Mouse (Mus musculus) forebrain, embryonic 10.5 days (tissue): ENCODE measurements around the gene Gpc4. TPM values are rescaled to one million over a fixed set of nuclear protein-coding genes. Genes with fewer than 3 reads are reported as not detected.

Source experiments
- DNase-seq: peaks from one replicate; pipeline ENCODE4 v3.0.0-alpha.2; 2017; ENCODE audit warnings: low spot score; ENCODE audit errors: extremely low spot score
- H3K27ac ChIP-seq: fragments of 300-500 bp; sonication (generic); 2 replicates; pipeline ENCODE4 v1.5.1; 2016; ENCODE audit warnings: mild to moderate bottlenecking
- H3K27me3 ChIP-seq: fragments of 300-500 bp; sonication (generic); 2 replicates; pipeline ENCODE4 v1.6.1; 2016; ENCODE audit warnings: mild to moderate bottlenecking; ENCODE audit not compliant: poor library complexity, severe bottlenecking
- H3K36me3 ChIP-seq: fragments of 300-500 bp; sonication (generic); replicated peaks from 2 replicates; pipeline ENCODE4 v1.6.1; 2016; ENCODE audit warnings: mild to moderate bottlenecking, moderate library complexity
- H3K4me1 ChIP-seq: fragments of 300-500 bp; sonication (generic); 2 replicates; pipeline ENCODE4 v1.6.1; 2016
- H3K4me3 ChIP-seq: fragments of 300-500 bp; sonication (generic); 2 replicates; pipeline ENCODE4 v1.5.1; 2016; ENCODE audit warnings: mild to moderate bottlenecking, moderate library complexity
- H3K9me3 ChIP-seq: fragments of 300-500 bp; sonication (generic); 2 replicates; pipeline ENCODE4 v1.6.1; 2016; ENCODE audit warnings: mild to moderate bottlenecking, moderate library complexity
- WGBS: fragments of 180-500 bp; shearing (Covaris S2); methylation state at CpG from one replicate; pipeline ENCODE4 v1.1.7; 2016; 5-methylcytosine and 5-hydroxymethylcytosine counted together
- polyA plus RNA-seq: library from polyadenylated mRNA; unstranded; fragments of >200 nt; fragmentation: Nextera tagmentation; extraction: Ambion mirVana; gene quantifications from 2 replicates; pipeline ENCODE4 v1.2.1, GENCODE M21; 2016

Gene Gpc4
- polyA plus RNA-seq, 1 experiment from 2014 or later, result 74.0 TPM

DNA sequence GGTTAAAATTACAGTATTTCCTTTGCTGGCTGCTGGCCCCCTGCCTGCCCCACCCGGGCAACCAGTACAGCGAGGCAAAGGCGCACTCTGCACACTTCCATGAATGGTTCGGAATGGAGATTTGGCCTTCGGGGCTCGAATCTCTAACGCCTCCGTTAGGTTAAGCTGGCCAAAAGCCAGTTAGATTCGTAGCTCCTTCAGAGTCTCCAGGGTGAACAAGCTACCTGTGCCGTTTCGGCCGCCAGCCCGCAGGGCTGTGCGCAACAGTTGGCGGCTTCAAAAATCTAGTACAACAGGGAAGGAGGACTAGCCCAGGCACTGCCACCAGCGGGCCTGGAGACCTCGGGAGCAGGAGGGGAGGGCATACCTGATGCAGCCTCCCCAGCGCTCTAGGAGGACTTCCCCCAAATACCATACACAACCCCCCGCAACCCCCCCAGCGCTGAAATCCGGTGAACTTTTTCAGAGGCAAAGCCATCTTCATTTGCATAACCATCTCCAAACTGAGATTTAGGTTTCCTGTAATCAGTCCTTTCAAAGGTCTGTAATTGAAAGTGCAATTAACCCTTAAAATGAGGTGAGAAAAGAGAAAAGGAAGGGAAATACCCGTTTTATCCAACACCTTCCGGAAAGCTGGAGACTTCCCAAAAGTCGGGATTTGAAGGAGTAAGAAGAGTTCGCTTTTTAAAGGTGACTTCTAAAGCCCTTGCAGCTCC lies 1.5 kb downstream of the Gpc4 start:
- Histone ChIP-seq H3K4me3 (peak overlapping the region; percentile 70), H3K36me3 (peaks cover 26% of the 10 kb centered on the region), H3K27ac (peak overlapping the region; percentile 93), H3K4me1 (peaks cover 44% of the 10 kb centered on the region), H3K27me3 (peaks cover 49% of the 10 kb centered on the region), H3K9me3 (no peaks in the 10 kb centered on the region)
- 16% methylated on average over 25 of the region's 25 CpGs for WGBS
- DNase-seq, result no peak

DNA sequence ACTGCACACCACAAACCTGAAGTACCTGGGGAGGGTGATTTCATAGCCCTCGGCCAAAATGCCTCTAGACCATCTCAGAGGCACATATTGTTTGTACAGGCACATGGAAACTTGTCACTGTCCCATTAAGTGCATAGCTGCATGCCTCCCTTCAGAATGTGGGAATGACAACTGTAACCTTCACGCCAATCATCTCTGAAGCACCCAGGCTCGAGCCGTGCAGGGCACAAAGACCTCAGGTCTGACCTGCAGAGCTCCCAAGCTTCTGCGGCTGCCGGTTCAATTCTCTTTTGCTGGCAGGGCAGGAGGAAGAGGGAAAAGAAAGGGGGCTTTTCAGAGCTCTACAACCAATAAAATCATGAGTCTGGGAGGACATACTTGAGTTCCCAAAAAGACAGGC lies 2.3 kb downstream of the Gpc4 start:
- Histone ChIP-seq H3K27me3 (peaks cover 49% of the 10 kb centered on the region), H3K36me3 (peaks cover 26% of the 10 kb centered on the region), H3K4me1 (peaks cover 40% of the 10 kb centered on the region), H3K4me3 (peak overlapping the region; percentile 70), H3K27ac (peak overlapping the region; percentile 93), H3K9me3 (no peaks in the 10 kb centered on the region)
- 36% methylated on average over 6 of the region's 6 CpGs for WGBS
- no peak for DNase-seq

DNA sequence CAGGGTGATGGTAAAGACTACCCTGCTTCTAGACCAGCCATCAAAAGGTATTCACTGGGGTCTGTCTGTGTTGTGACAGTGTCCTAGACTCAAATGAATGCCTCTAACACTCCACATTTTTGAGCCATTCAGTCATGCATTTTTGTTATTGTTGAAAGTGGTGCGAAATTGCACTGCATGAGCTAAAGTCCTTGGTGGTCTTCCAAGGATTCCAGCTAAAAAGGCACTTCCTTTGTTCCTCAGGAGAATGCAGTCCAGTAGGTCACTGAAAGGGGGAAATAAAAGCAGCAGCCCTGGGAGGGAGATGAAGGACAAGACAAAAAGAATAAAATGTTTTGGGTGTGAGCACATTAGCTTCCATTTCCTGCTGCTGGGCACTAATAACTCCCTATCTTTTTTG lies 2.8 kb downstream of the Gpc4 start:
- no peak for DNase-seq
- Histone ChIP-seq H3K27ac (0 out of 2 replicates have a peak overlapping the region, but pooled peaks have one; percentile 93), H3K36me3 (peaks cover 26% of the 10 kb centered on the region), H3K27me3 (peaks cover 45% of the 10 kb centered on the region), H3K4me1 (peaks cover 37% of the 10 kb centered on the region), H3K9me3 (no peaks in the 10 kb centered on the region), H3K4me3 (peak overlapping the region; percentile 70)
- WGBS, result 42% methylated on average over 1 of the region's 1 CpGs

DNA sequence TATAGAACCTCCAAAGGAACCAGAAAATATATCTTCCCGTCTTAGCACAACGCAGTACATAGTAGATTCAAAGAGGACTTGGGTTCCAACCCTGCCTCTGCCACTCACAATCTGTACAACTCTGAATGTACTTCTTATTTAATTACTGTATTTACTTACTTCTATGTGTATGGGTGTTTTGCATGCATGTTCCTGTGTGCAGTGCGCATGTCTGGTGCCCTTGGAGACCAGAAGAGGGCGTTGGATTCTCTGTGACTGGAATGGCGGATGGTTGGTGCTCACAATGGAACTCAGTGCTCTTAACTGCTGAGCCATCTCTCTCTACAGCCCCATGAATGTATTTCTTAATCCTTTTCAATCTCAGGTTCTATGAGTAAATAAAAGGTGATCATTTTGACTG lies 5.4 kb downstream of the Gpc4 start:
- WGBS, result 83% methylated on average over 5 of the region's 5 CpGs
- Histone ChIP-seq H3K4me1 (peaks cover 24% of the 10 kb centered on the region), H3K4me3 (no peak overlapping the region), H3K36me3 (peaks cover 26% of the 10 kb centered on the region), H3K27me3 (peaks cover 20% of the 10 kb centered on the region), H3K27ac (no peak overlapping the region), H3K9me3 (no peaks in the 10 kb centered on the region)
- no peak for DNase-seq

DNA sequence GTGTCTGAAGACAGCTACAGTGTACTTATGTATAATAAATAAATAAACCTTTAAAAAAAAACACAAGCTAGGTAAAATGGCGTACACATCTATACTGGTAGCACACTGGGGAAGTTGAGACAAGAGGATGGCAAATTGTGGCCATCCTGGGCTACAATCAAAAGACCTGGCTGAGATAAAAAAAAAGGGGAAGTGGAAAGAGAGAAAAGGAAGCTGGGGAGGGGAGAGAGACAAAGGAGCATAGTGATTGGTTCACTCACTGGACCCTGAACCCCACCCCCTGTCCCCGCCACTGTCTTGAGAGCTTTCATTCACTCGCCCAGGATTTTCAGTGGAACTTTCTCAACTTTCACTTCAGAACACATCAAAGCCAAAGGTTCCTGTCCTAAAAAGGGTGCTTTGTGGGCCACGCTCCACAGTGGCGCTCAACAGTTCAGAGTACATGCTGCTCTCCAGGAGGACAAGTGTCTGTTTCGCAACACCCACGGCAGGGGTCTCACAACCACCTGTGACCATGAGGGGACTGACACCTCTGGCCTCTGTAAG lies 9.6 kb downstream of the Gpc4 start:
- no peak for DNase-seq
- 89% methylated on average over 7 of the region's 7 CpGs for WGBS

DNA sequence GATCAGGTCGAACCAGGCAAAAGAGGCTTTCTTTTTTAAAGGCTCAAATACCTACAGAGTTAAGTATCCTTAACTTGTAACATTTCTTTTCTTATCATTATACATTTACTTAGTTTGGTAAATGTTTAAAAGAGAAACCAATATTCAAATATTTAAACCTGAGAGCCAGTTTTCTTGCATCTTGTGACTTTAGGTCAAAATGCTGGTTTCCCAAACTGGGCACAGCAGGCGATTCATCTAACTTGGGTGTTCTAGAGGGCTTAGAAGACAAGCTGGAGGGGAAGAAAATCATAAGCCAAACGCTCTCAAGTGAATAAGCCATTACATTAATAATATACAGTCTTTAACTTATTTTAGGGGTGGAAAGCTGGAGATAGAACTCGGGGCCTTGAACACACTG lies 10.2 kb downstream of the Gpc4 start:
- Histone ChIP-seq H3K27ac (no peak overlapping the region), H3K4me3 (no peak overlapping the region), H3K9me3 (no peaks in the 10 kb centered on the region), H3K27me3 (0 out of 2 replicates have a peak, but pooled peaks cover 10% of the 10 kb centered on the region), H3K4me1 (peaks cover 22% of the 10 kb centered on the region), H3K36me3 (peaks cover 22% of the 10 kb centered on the region)
- 90% methylated on average over 4 of the region's 4 CpGs for WGBS
- no peak for DNase-seq

More for the DNA sequence above, 9.6 kb downstream of the Gpc4 start:
- Histone ChIP-seq H3K4me1 (peaks cover 22% of the 10 kb centered on the region), H3K27me3 (0 out of 2 replicates have a peak, but pooled peaks cover 10% of the 10 kb centered on the region), H3K36me3 (peaks cover 28% of the 10 kb centered on the region), H3K4me3 (no peak overlapping the region), H3K27ac (no peak overlapping the region), H3K9me3 (no peaks in the 10 kb centered on the region)

DNA sequence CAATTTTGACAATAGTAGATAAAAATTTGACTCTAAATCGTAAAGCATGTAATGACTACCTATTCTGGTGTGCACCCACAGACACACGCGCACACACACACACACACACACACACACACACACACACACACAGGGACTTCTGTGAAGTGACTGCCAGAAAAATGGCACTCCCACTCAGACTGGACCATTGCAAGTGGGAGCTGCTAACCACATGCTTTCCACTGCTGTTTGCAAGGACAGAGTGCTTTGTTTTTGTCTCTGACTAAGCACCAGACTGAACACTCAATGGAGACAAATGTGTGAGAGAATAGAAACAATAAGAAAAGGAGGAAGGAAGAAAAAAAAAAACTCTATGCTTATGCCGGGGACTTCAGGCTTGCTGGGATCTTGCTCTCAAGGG lies 11.6 kb downstream of the Gpc4 start:
- H3K9me3 ChIP-seq, result no peaks in the 10 kb centered on the region
- H3K27ac ChIP-seq, result no peak overlapping the region
- no peak for DNase-seq
- H3K27me3 ChIP-seq, result 0 out of 2 replicates have a peak, but pooled peaks cover 10% of the 10 kb centered on the region
- H3K36me3 ChIP-seq, result peaks cover 14% of the 10 kb centered on the region
- H3K4me3 ChIP-seq, result no peak overlapping the region
- H3K4me1 ChIP-seq, result peaks cover 22% of the 10 kb centered on the region
- 83% methylated on average over 4 of the region's 4 CpGs for WGBS

DNA sequence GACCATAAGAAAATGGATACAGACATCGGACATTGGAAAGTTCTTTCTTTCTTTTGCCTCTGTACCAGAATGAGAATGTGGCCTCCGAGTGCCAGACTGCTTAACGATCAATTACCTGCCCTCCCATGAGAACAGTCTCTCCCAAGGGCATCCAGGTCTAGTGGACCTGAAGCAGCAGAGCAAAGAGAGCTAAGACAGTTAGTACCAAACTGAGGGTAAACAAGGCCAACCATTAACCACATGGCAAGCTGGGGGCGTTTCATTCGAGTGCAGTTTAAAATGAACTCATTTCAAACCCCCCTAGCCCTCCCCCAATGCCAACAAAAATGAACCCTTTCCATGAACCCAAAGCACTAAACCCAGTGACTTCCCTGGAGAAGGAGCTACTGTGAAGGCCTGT lies 12.1 kb downstream of the Gpc4 start:
- Histone ChIP-seq H3K4me3 (no peak overlapping the region), H3K4me1 (peaks cover 22% of the 10 kb centered on the region), H3K27me3 (0 out of 2 replicates have a peak, but pooled peaks cover 10% of the 10 kb centered on the region), H3K9me3 (no peaks in the 10 kb centered on the region), H3K27ac (no peak overlapping the region), H3K36me3 (peaks cover 14% of the 10 kb centered on the region)
- no peak for DNase-seq
- 77% methylated on average over 5 of the region's 5 CpGs for WGBS

DNA sequence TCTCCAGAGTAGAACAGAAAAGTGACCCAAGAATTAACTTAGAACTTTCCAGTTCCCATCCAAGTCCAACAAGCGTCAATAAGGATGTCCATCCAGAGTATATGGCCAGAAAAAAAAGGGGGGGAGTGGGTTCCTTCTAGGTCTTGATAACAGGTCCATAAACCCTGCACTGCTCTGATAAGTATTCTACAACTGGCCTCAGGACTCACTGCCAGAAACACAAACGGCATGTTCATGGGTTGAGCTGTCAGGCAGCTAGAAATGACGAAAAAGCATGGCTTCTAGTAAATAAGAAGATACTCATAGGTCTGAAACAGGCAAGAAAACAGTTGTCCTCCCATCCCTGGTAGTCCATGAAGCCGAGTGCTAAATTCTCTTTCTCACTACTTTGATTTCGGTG lies 13.5 kb downstream of the Gpc4 start:
- Histone ChIP-seq H3K36me3 (peaks cover 15% of the 10 kb centered on the region), H3K4me3 (no peak overlapping the region), H3K27ac (no peak overlapping the region), H3K9me3 (no peaks in the 10 kb centered on the region), H3K27me3 (0 out of 2 replicates have a peak, but pooled peaks cover 10% of the 10 kb centered on the region), H3K4me1 (peaks cover 16% of the 10 kb centered on the region)
- WGBS, result 90% methylated on average over 5 of the region's 5 CpGs
- DNase-seq, result no peak

DNA sequence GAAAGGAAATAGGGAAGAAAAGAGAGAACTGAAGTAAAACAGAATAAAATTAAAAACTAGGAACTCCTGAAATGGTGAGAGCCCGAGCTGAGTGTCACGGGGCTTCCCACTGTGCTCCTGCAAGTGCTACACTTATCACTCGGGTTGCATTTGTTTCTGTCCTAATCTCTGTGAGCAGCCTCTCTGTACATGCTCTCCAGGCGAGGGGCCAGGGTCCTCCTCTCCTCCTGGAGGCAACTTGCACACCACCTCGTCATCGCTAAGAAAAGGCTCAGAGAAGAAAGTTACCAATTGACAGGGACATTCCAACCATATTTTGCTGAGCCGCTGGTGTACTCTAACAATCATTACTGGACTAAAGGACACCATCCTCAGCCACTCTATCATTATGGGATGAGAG lies 14.0 kb downstream of the Gpc4 start:
- 0 out of 2 replicates have a peak, but pooled peaks cover 10% of the 10 kb centered on the region for H3K27me3 ChIP-seq
- peaks cover 16% of the 10 kb centered on the region for H3K36me3 ChIP-seq
- DNase-seq, result no peak
- no peak overlapping the region for H3K27ac ChIP-seq
- H3K9me3 ChIP-seq, result no peaks in the 10 kb centered on the region
- peaks cover 16% of the 10 kb centered on the region for H3K4me1 ChIP-seq
- H3K4me3 ChIP-seq, result no peak overlapping the region
- 80% methylated on average over 7 of the region's 7 CpGs for WGBS

DNA sequence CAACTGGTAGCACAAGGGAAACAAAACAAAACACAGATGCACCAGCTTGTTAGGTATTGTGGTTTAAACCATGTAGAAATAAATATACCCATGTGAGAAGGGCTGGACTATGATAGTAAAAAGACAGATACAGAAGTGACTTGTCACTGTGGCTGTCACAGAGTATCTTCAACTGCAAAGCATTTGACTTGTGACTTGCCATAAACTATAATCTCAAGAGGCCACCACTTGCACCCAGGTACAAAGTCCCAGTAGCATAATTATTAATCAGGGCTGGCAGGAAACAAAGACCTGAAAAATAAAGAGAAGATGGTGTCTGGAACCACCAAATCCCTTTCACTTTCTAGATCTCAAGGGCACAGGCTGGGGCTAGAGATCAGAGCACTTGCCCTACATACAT lies 19.5 kb downstream of the Gpc4 start:
- Histone ChIP-seq H3K27ac (no peak overlapping the region), H3K27me3 (no peaks in the 10 kb centered on the region), H3K9me3 (no peaks in the 10 kb centered on the region), H3K36me3 (peaks cover 13% of the 10 kb centered on the region), H3K4me3 (no peak overlapping the region), H3K4me1 (peaks cover 11% of the 10 kb centered on the region; the same call in 1 of the 2 replicates)
- no peak for DNase-seq

DNA sequence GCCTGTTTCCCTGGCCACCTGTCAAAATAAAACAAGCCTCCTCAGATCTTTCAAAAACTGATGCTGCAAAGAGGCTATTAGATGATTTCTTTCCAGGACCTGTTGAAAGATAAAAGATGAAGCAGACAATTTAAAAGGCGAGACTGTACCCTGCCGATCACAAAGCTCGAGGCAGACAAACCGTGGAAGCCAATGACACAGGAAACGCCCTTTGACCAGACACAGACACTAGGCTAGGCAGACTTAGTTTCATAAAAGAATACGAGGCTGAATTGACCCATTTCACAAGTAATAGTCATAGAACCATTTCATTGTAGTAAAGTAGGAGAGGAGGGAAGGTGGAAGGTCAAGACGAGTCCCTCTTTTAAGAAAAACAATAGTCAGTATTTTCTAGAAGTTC lies 20.6 kb downstream of the Gpc4 start:
- Histone ChIP-seq H3K36me3 (peaks cover 13% of the 10 kb centered on the region), H3K4me3 (no peak overlapping the region), H3K27me3 (no peaks in the 10 kb centered on the region), H3K9me3 (no peaks in the 10 kb centered on the region), H3K27ac (no peak overlapping the region), H3K4me1 (peaks cover 11% of the 10 kb centered on the region; the same call in 1 of the 2 replicates)
- DNase-seq, result no peak
- 86% methylated on average over 7 of the region's 7 CpGs for WGBS

DNA sequence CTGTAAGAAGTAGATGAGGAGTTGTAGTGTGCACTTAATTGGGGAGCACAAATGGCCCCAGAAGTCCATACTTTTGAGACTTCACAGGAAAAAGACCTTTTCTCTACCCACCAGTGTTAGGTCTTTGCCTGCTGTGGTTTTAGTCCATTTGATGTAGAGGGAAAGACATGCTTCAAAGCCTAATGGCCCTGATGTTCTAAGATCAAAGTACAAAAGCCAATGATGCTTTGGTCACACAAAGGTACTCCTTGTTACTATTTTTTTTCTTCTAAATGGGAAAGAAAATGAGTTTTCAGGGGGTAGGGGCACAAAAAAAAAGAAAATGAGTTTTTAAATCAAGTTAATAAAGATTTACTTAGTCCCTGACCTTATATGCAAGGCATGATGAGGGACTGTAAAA lies 24.7 kb downstream of the Gpc4 start:
- Histone ChIP-seq H3K9me3 (no peaks in the 10 kb centered on the region), H3K27me3 (peaks cover 8% of the 10 kb centered on the region; the same call in 1 of the 2 replicates), H3K4me1 (peaks cover 38% of the 10 kb centered on the region), H3K27ac (no peak overlapping the region), H3K36me3 (peaks cover 10% of the 10 kb centered on the region), H3K4me3 (no peak overlapping the region)
- DNase-seq, result no peak
